Mouse (Mus musculus): ENCODE data around the gene Cacybp. TPM values are rescaled to one million over a fixed set of nuclear protein-coding genes. Genes with fewer than 3 reads are reported as not detected.

The Cacybp gene
- total RNA-seq, 2 experiments from 2014 or later = 62.9 to 70.7 TPM

GRCm38 (mm10) chr1:160224093-160224492 is 11.4 kb upstream of the Cacybp start:
- DNase-seq = no peak
- intact Hi-C loops (cut with DNase I) = no loop called here

- DNase-seq = no peak
- intact Hi-C loops (cut with DNase I) = no loop called here
Measured at GRCm38 (mm10) chr1:160217898-160218297, 5.2 kb upstream of the Cacybp start.

GRCm38 (mm10) chr1:160214171-160214570 is 1.5 kb upstream of the Cacybp start:
- DNase-seq = no peak
- intact Hi-C loops (cut with DNase I) = loop anchor here (5.0 kb wide), 1 partner anchor 818 kb away; the partner anchor contains the start of gene Zbtb37

- intact Hi-C loops (cut with DNase I) = loop anchor here (5.0 kb wide), 1 partner anchor 820 kb away; the partner anchor contains the start of gene Zbtb37
- DNase-seq = peak in 1 of 2 experiments; percentile 58
Measured at GRCm38 (mm10) chr1:160212123-160212691, 468 bp downstream of the Cacybp start.

GRCm38 (mm10) chr1:160211597-160212122 is 1.0 kb downstream of the Cacybp start:
- intact Hi-C loops (cut with DNase I) = loop anchor here (1.0 to 5.0 kb wide), 2 partner anchors 16 to 821 kb away; partner anchors contain the start of genes Mrps14 and Zbtb37
- no peak for DNase-seq

GRCm38 (mm10) chr1:160210566-160210965 is 2.1 kb downstream of the Cacybp start:
- intact Hi-C loops (cut with DNase I) = loop anchor here (5.0 kb wide), 1 partner anchor 822 kb away; the partner anchor contains the start of gene Zbtb37
- DNase-seq = no peak

- intact Hi-C loops (cut with DNase I) = loop anchor here (5.0 kb wide), 1 partner anchor 822 kb away; the partner anchor contains the start of gene Zbtb37
Measured at GRCm38 (mm10) chr1:160209844-160210243, 2.8 kb downstream of the Cacybp start.

GRCm38 (mm10) chr1:160205486-160205885 is 7.2 kb downstream of the Cacybp start:
- DNase-seq = no peak
- intact Hi-C loops (cut with DNase I) = no loop called here

More at GRCm38 (mm10) chr1:160209844-160210243, 2.8 kb downstream of the Cacybp start:
- DNase-seq = no peak

GRCm38 (mm10) chr1:160195337-160195663 is 17.4 kb downstream of the Cacybp start:
- no peak for DNase-seq
- intact Hi-C loops (cut with DNase I) = loop anchor here (1.0 kb wide), 1 partner anchor 16 kb away; no protein-coding TSS in a partner anchor

- DNase-seq = peak; percentile 97 to 98
- intact Hi-C loops (cut with DNase I) = loop anchor here (1.0 kb wide), 1 partner anchor 17 kb away; no protein-coding TSS in a partner anchor
Measured at GRCm38 (mm10) chr1:160194529-160195336, 17.9 kb downstream of the Cacybp start, which contains the start of gene Mrps14. Gene Mrps14 (plus strand): TSS chr1:160195215.

GRCm38 (mm10) chr1:160184506-160184905 is 28.2 kb downstream of the Cacybp start:
- intact Hi-C loops (cut with DNase I) = loop anchor here (5.0 to 10.0 kb wide), 3 partner anchors 87 to 790 kb away; no protein-coding TSS in a partner anchor
- peak in 1 of 2 experiments; percentile 4 for DNase-seq

- intact Hi-C loops (cut with DNase I) = loop anchor here (5.0 to 10.0 kb wide), 3 partner anchors 84 to 786 kb away; no protein-coding TSS in a partner anchor
Measured at GRCm38 (mm10) chr1:160181216-160181615, 31.5 kb downstream of the Cacybp start.

GRCm38 (mm10) chr1:160176903-160177302 is 35.8 kb downstream of the Cacybp start:
- intact Hi-C loops (cut with DNase I) = no loop called here
- DNase-seq = no peak

More at GRCm38 (mm10) chr1:160181216-160181615, 31.5 kb downstream of the Cacybp start:
- no peak for DNase-seq

- no peak for DNase-seq
- intact Hi-C loops (cut with DNase I) = no loop called here
Measured at GRCm38 (mm10) chr1:160166600-160166999, 46.1 kb downstream of the Cacybp start.

GRCm38 (mm10) chr1:160158190-160158589 is 54.5 kb downstream of the Cacybp start:
- intact Hi-C loops (cut with DNase I) = no loop called here

GRCm38 (mm10) chr1:160153480-160153879 is 59.2 kb downstream of the Cacybp start, which contains the start of gene Tnn:
Gene Tnn (minus strand): TSS chr1:160153580.
- DNase-seq = no peak
- intact Hi-C loops (cut with DNase I) = no loop called here

More at GRCm38 (mm10) chr1:160158190-160158589, 54.5 kb downstream of the Cacybp start:
- DNase-seq = no peak

Other genes starting within 250 kb of the Cacybp start
- 10 to 100 TPM; 24.2 to 25.8 TPM for gene 4930523C07Rik, start 168.5 kb downstream of the Cacybp start, total RNA-seq (2021)
- not detected for gene Tnn, start 59.3 kb downstream of the Cacybp start, total RNA-seq (2021)
- gene Mrps14, start 17.7 kb downstream of the Cacybp start, total RNA-seq (2021) = 100 to 1,000 TPM in 1 of 2 experiments, 10 to 100 TPM in 1; 95.8 to 110 TPM